Mouse (Mus musculus) forebrain, embryonic 16.5 days (tissue): ENCODE data around the gene Sync. TPM values are rescaled to one million over a fixed set of nuclear protein-coding genes. Genes with fewer than 3 reads are reported as not detected.

ENCODE experiments used
- ATAC-seq: fragments of 200-750 bp; cut with Nextera tagmentation; 2 replicates; pipeline ENCODE4 v1.8.0; 2017; ENCODE audit warnings: mild to moderate bottlenecking, moderate library complexity
- H3K27ac ChIP-seq: fragments of 300-500 bp; sonication (generic); 2 replicates; pipeline ENCODE4 v1.5.1; 2014; ENCODE audit warnings: low read length, control low read depth
- H3K27me3 ChIP-seq: fragments of 300-500 bp; sonication (generic); replicated peaks from 2 replicates; pipeline ENCODE4 v1.6.1; 2014; ENCODE audit warnings: low read length; ENCODE audit not compliant: control insufficient read depth, insufficient read depth
- H3K36me3 ChIP-seq: fragments of 300-500 bp; sonication (generic); 2 replicates; pipeline ENCODE4 v1.6.1; 2014; ENCODE audit not compliant: control insufficient read depth, insufficient read depth
- H3K4me1 ChIP-seq: fragments of 300-500 bp; sonication (generic); replicated peaks from 2 replicates; pipeline ENCODE4 v1.6.1; 2014; ENCODE audit warnings: low read length; ENCODE audit not compliant: control insufficient read depth, insufficient read depth
- H3K4me2 ChIP-seq: fragments of 300-500 bp; sonication (generic); 2 replicates; pipeline ENCODE4 v1.6.1; 2014; ENCODE audit warnings: mild to moderate bottlenecking, low read length, control low read depth
- H3K4me3 ChIP-seq: fragments of 300-500 bp; sonication (generic); replicated peaks from 2 replicates; pipeline ENCODE4 v1.5.1; 2014; ENCODE audit warnings: mild to moderate bottlenecking, low read length, control low read depth
- H3K9ac ChIP-seq: fragments of 300-500 bp; sonication (generic); replicated peaks from 2 replicates; pipeline ENCODE4 v1.6.1; 2014; ENCODE audit warnings: low read depth, low read length, control low read depth
- H3K9me3 ChIP-seq: fragments of 300-500 bp; sonication (generic); 2 replicates; pipeline ENCODE4 v1.6.1; 2016; ENCODE audit warnings: low read length; ENCODE audit not compliant: control insufficient read depth
- WGBS: fragments of 180-500 bp; shearing (Covaris S2); extraction: QIAGEN DNeasy Blood & Tissue Kit; methylation state at CpG from one replicate; pipeline ENCODE4 v1.1.7; 2014; 5-methylcytosine and 5-hydroxymethylcytosine counted together
- polyA plus RNA-seq: library from polyadenylated mRNA; unstranded; fragments of >200 nt; fragmentation: Nextera tagmentation; extraction: Ambion mirVana; gene quantifications from 2 replicates; pipeline ENCODE4 v1.2.1, GENCODE M21; 2015

The Sync gene
- 0.31 and 0.38 TPM in 2 replicates for polyA plus RNA-seq

GRCm38 (mm10) chr4:129287472-129287981 is at the start of gene Sync:
TSS of gene Sync (plus strand) at chr4:129287617.
- Histone ChIP-seq H3K27me3 (peaks cover 4% of the 10 kb centered on the region; the same call in 1 of the 2 replicates), H3K9me3 (no peaks in the 10 kb centered on the region), H3K4me3 (peak within 1 kb of the TSS; percentile 49), H3K27ac (no peak within 1 kb of the TSS), H3K36me3 (no peaks in the 10 kb centered on the region), H3K4me2 (peak within 1 kb of the TSS; percentile 89), H3K9ac (peak within 1 kb of the TSS; percentile 57), H3K4me1 (peaks cover 16% of the 10 kb centered on the region)
- under 1% methylated on average over 52 of the region's 53 CpGs for WGBS
- ATAC-seq, result peak; percentile 36; the same call in 1 of the 2 replicates

GRCm38 (mm10) chr4:129237843-129238441 is 49.5 kb upstream of the Sync start:
- Histone ChIP-seq H3K9ac (peak overlapping the region; percentile 73; the same call in 1 of the 2 replicates), H3K4me1 (peaks cover 20% of the 10 kb centered on the region)
- 8% methylated on average over 21 of the region's 21 CpGs for WGBS

GRCm38 (mm10) chr4:129238579-129239016 is 48.8 kb upstream of the Sync start:
- H3K4me2 ChIP-seq, result peak overlapping the region; percentile 94
- H3K9me3 ChIP-seq, result no peaks in the 10 kb centered on the region
- 0 out of 2 replicates have a peak, but pooled peaks cover 3% of the 10 kb centered on the region for H3K27me3 ChIP-seq
- peak overlapping the region; percentile 73 for H3K9ac ChIP-seq
- peaks cover 20% of the 10 kb centered on the region for H3K4me1 ChIP-seq
- H3K4me3 ChIP-seq, result peak overlapping the region; percentile 72
- WGBS, result under 1% methylated on average over 23 of the region's 23 CpGs
- peak; percentile 74 for ATAC-seq
- H3K36me3 ChIP-seq, result no peaks in the 10 kb centered on the region
- H3K27ac ChIP-seq, result no peak overlapping the region

More at GRCm38 (mm10) chr4:129237843-129238441, 49.5 kb upstream of the Sync start:
- Histone ChIP-seq H3K4me3 (peak overlapping the region; percentile 72), H3K9me3 (no peaks in the 10 kb centered on the region), H3K4me2 (peak overlapping the region; percentile 94), H3K36me3 (no peaks in the 10 kb centered on the region), H3K27ac (no peak overlapping the region), H3K27me3 (0 out of 2 replicates have a peak, but pooled peaks cover 3% of the 10 kb centered on the region)
- ATAC-seq, result no peak

GRCm38 (mm10) chr4:129239075-129239474 is 48.3 kb upstream of the Sync start:
- peak overlapping the region; percentile 72 for H3K4me3 ChIP-seq
- ATAC-seq, result peak; percentile 82
- under 1% methylated on average over 16 of the region's 29 CpGs for WGBS

GRCm38 (mm10) chr4:129241898-129242297 is 45.5 kb upstream of the Sync start:
- 6% methylated on average over 5 of the region's 7 CpGs for WGBS
- H3K9ac ChIP-seq, result no peak overlapping the region

More at GRCm38 (mm10) chr4:129239075-129239474, 48.3 kb upstream of the Sync start:
- Histone ChIP-seq H3K9me3 (no peaks in the 10 kb centered on the region), H3K27me3 (0 out of 2 replicates have a peak, but pooled peaks cover 3% of the 10 kb centered on the region), H3K9ac (peak overlapping the region; percentile 73), H3K36me3 (no peaks in the 10 kb centered on the region), H3K4me2 (peak overlapping the region; percentile 94), H3K4me1 (peaks cover 20% of the 10 kb centered on the region), H3K27ac (no peak overlapping the region)

GRCm38 (mm10) chr4:129242327-129242726 is 45.1 kb upstream of the Sync start:
- Histone ChIP-seq H3K4me2 (no peak overlapping the region), H3K36me3 (no peaks in the 10 kb centered on the region), H3K27ac (no peak overlapping the region), H3K4me3 (no peak overlapping the region), H3K4me1 (peaks cover 20% of the 10 kb centered on the region), H3K9ac (no peak overlapping the region), H3K9me3 (no peaks in the 10 kb centered on the region), H3K27me3 (peaks cover 10% of the 10 kb centered on the region)
- WGBS, result 28% methylated on average over 4 of the region's 4 CpGs
- ATAC-seq, result no peak

More at GRCm38 (mm10) chr4:129241898-129242297, 45.5 kb upstream of the Sync start:
- ATAC-seq, result no peak
- Histone ChIP-seq H3K9me3 (no peaks in the 10 kb centered on the region), H3K27ac (no peak overlapping the region), H3K4me2 (no peak overlapping the region), H3K27me3 (peaks cover 6% of the 10 kb centered on the region), H3K36me3 (no peaks in the 10 kb centered on the region), H3K4me3 (no peak overlapping the region), H3K4me1 (peaks cover 20% of the 10 kb centered on the region)

- Histone ChIP-seq H3K27me3 (peaks cover 14% of the 10 kb centered on the region), H3K4me3 (no peak overlapping the region), H3K4me1 (peaks cover 20% of the 10 kb centered on the region), H3K27ac (no peak overlapping the region), H3K9me3 (no peaks in the 10 kb centered on the region), H3K4me2 (no peak overlapping the region), H3K9ac (no peak overlapping the region), H3K36me3 (no peaks in the 10 kb centered on the region)
- ATAC-seq, result no peak
- WGBS, result 14% methylated on average over 4 of the region's 4 CpGs
Observed at GRCm38 (mm10) chr4:129242761-129243160, 44.7 kb upstream of the Sync start.

GRCm38 (mm10) chr4:129244802-129245201 is 42.6 kb upstream of the Sync start:
- H3K9ac ChIP-seq, result no peak overlapping the region
- no peak overlapping the region for H3K4me2 ChIP-seq
- H3K4me1 ChIP-seq, result peaks cover 18% of the 10 kb centered on the region
- WGBS, result 47% methylated on average over 4 of the region's 4 CpGs
- no peaks in the 10 kb centered on the region for H3K36me3 ChIP-seq
- H3K27me3 ChIP-seq, result peaks cover 20% of the 10 kb centered on the region
- no peak overlapping the region for H3K4me3 ChIP-seq
- no peak overlapping the region for H3K27ac ChIP-seq
- no peaks in the 10 kb centered on the region for H3K9me3 ChIP-seq
- no peak for ATAC-seq

GRCm38 (mm10) chr4:129246360-129247301 is 40.8 kb upstream of the Sync start:
- H3K4me3 ChIP-seq, result no peak overlapping the region
- H3K27me3 ChIP-seq, result peaks cover 28% of the 10 kb centered on the region
- H3K4me1 ChIP-seq, result peaks cover 24% of the 10 kb centered on the region
- H3K36me3 ChIP-seq, result no peaks in the 10 kb centered on the region
- H3K9me3 ChIP-seq, result no peaks in the 10 kb centered on the region
- no peak overlapping the region for H3K27ac ChIP-seq
- H3K9ac ChIP-seq, result no peak overlapping the region
- H3K4me2 ChIP-seq, result no peak overlapping the region
- no peak for ATAC-seq
- 43% methylated on average over 15 of the region's 15 CpGs for WGBS
